Mouse (Mus musculus): ENCODE data around the gene Pcnx3.
A peak's percentile ranks its signal among the peaks of the same experiment; 100 is the strongest.

The Pcnx3 gene

DNA sequence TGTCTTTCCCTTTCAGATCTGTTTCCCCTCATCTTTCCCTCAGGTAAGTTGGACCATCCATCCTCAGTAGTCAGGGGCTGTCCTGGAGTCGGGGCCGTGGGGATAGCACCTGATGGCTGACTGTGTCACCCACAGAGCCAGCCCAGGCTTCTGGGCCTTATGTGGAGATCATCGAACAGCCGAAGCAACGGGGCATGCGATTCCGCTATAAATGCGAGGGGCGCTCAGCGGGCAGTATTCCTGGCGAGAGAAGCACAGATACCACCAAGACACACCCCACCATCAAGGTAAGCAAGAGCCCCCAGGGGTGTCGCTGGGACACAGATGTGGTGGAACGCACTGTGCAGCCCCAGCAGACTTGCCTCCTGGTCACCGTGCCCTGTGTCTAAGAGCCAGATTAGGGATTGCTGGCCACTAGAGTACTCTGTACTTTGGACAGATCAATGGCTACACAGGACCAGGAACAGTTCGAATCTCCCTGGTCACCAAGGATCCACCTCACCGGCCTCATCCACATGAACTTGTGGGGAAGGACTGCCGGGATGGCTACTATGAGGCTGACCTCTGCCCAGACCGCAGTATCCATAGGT, 50.2 kb downstream of the Pcnx3 start:
- peak in 1 of 2 experiments; percentile 18 for DNase-seq

DNA sequence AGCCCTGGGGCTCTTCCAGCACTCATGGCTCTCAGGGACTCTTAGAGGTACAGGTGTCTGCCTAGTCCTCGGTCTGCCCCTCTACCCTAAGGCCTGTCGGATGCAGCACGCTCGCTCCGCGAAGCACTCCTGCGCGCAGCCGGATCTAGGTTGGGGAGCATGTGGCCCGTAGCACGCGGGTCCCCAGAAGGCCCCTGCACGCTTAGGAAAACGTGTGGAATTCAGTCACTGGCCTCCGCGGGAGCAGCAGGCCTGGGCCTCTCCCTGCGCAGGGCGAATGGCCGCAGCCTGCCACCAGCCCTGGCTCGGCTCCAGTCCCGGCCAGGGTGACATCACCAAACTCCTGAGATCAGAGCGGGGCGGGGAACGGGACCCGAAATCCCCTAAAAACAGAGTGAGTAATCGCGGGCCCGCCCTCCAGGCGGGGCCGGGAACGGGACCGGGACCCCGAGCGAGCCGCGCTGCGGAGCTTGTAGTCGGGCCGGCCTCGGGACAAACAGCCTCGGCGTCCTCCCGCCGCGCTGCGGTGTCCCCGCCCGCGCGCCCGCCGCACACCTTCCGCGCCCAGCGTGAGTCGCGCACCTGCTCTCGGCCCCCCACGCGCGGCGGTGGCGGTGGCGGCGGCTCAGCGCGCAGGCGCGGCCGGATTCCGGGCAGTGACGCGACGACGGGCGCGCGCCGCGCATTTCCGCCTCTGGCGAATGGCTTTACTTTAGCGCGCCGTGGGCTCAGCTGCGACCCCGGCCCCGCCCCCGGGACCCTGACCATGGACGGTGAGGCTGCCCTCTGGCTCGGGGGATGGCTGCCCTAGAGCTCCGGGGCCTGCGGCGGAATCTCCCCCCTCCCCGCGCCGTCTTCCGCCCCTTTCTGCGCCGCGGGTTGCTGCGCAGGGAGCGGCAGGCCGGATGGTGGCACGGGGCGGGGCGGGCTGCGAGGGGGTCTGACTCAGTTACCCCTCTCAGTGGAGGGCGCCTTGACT, 51.4 kb downstream of the Pcnx3 start, which contains the start of gene Rela:
Gene Rela (plus strand): TSS at position 415 of the 979 bp plus-strand sequence.
- DNase-seq: peak; percentile 97

DNA sequence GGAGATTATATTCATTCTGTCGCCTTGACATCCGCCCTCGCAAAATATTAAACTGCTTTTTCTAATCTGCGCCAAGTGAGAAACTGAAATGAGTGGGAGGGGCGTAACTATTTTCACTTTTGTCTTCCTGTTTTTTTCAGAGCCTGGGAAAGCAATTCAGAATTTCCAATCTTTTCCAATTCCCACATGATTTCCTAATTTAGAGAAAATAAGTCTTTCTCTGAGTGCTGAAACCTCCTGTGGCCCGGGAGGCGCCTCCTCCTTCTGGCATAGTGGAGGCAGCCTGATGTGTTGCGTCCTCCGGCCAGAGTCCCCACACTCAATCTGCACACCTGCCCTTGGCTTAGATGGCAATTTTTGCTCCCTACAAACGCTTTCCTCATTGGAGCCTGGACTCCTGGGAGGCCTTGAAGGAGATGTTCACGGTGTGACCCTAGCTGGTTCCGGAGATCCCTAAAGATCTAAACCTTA, 52.1 kb downstream of the Pcnx3 start:
- peak in 1 of 2 experiments; percentile 50 for DNase-seq

DNA sequence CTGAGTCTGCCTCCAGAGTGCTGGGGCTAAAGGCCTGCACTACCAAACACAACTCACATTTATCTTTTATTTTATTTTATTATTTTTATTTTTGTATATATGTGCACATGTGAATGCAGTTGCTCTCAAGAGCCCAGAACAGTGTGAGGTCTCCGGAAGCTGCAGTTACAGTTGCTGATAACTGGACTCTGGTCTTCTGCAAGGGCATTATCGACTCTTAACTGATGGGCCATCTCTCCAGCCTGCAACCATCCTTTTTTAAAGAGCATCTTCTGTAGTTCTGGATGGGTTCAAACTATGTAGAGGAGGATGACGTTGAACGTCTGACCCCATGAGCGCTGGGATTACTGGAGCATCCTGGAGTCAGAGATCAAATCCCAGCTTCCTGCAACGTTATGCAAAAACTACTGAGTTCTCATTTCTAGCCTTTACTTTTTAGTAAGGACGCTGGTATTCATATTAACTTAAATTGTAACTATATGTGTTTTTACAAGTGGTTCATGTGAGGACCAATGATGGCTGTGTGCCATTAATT, 52.6 kb downstream of the Pcnx3 start:
- no peak for DNase-seq

DNA sequence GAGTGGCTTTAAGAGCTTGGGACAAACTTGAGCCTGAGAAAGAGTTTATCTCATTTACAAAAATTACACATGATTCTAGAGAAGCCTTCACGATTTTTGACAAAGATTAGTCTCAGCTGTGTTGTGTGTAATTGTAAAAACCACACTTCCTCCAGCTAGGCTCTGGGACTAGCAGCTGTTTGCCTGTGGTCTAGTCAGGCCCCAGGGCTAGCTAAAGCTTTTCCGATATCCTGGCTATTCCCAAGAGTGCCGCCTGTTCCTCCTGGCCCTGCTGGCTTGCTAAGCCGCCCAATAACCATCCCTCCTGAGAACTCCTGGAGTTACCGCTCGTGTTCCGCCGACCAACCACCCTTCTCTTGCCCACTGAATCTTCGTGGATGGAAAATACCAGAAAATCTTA, 56.6 kb downstream of the Pcnx3 start:
- no peak for DNase-seq

DNA sequence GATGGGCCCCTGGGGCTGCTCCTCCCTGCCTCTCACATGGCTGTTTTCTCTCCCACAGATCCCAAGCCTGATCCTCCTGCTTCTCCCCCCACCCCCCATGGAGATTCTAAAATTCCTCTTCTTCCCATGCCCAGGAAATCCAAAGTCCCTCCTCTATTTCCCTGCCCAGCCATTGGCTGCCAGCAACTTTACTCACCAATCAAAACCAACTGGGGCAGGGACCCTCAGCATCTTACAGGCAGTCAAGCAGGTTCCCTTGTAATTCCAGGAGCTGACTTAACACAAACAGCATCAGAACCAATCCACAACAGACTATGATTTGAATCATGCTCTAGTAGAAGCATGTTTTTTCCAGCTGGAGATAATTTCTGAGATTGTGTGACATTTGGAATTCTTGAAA, 58.8 kb downstream of the Pcnx3 start:
- no peak for DNase-seq

DNA sequence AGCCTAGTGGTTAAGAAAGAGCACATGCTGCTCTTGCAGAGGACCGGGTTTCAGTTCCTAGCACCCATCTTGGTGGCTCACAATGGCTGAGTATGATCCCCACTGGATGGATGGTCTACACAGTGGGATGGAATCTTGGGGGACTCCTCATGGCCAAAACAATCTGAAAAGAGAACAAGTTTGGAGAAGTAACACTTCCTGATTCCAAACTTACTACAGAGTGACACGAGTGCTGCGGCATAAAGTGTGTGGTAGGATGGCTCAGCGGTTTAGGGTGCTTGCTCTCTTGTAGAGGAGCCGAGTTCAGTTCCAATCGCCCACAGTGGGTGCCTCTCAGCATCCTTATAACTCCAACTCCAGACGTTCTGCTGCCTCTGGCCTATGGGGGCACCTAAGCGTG, 63.4 kb downstream of the Pcnx3 start:
- no peak for DNase-seq

DNA sequence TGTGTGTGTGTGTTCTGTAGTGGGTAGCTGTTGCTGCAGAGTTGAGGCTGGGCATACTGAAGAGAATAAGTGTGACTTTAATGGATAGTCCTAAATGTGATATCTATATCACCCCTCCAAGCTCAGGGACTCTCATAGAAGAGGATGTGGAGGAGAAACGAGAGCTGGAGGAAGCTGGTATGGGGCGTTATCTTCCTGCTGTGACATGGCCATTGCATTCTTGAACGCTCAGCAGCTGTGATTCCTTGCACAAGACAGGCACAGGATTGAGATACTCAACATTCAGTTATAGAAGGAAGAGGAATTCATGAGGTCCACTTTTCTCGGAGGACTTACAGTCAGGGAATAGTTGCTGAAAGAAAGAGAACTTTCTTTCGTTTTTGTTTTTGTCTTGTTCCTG, 66.8 kb downstream of the Pcnx3 start:
- DNase-seq: no peak

DNA sequence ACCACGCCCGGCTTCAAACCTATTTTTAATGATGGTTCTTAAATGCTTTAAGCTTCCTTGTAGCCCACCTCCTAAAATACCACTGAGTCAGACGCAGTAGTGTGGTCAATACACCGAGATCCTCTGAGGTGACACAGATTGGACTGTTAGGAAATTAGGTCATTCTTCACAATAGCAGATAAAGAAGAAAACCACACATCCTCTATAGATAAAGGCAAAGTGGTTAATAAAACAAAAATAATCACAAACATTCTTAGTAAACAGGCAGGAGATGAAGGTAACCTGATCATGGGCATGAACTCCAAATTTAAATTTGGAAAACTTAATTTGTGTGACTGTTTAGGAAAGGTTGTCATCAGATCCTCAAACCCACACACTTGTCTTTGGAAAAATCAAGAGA, 68.7 kb downstream of the Pcnx3 start:
- no peak for DNase-seq

DNA sequence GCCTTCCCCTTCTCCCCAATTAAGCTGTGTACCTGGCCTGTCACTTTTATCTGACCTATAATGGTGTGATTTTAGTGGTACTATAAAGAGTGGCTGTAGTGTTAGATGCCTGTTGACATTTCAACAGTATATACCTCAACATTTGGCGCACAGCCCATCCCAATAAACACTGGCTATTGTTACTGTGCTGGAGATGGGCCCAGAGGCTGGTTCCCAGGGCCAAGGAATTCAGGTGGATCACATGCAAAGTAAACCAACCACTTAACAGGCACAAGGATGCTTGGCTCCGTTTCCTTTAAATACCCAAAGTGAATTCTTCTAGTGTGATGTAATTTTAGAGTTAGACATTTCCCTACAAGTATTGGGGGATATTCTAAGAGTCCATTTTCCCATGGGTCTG, 73.8 kb downstream of the Pcnx3 start:
- no peak for DNase-seq

Measured in cerebellum, postnatal 10 days (tissue).